Mouse (Mus musculus): ENCODE results near the gene Nipbl.

DNA sequence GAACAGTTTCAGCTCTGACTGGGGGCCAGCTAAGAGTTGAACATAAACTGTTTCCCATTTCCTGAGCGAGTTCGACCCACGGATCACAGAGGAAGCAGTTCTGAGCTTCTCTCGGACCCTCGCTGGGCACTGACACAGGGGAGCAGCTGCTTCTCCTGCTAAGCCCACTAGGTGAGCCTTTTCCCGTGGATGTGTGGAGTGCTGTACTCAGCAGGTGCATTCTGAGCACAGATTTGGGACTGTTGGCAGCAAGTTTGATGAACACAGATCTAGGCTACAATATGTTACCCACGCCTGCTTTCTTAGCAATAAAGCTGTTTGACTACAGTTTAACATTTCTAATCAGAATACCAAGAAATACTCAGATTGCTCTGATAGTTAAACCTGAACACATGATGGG lies 162.6 kb downstream of the Nipbl start:
- TF ChIP-seq CTCF (IDR thresholded peaks at IDR 0.05; ENCODE audit: borderline replicate concordance, control insufficient read depth, extremely low read depth, insufficient read depth, low read length, poor library complexity) (no peak), POLR2A (IDR thresholded peaks at IDR 0.05; ENCODE audit: control insufficient read depth, extremely low read depth, insufficient read depth, low read length, poor library complexity) (no peak)
